Mouse (Mus musculus) layer of hippocampus, adult 9-10 months (tissue): ENCODE results near the gene Il33.

Experiments used
- DNase-seq: peaks from one replicate; pipeline ENCODE4 v3.0.0; 2022; ENCODE audit warnings: low spot score

Gene Il33

GRCm38 (mm10) chr19:29924638-29925258 is at the start of gene Il33:
Gene Il33 (plus strand): TSS chr19:29925114.
- peak; percentile 48 for DNase-seq

- DNase-seq: no peak
Observed at GRCm38 (mm10) chr19:29877422-29878291, 47.3 kb upstream of the Il33 start.

- no peak for DNase-seq
Observed at GRCm38 (mm10) chr19:29878896-29879504, 45.9 kb upstream of the Il33 start.

- no peak for DNase-seq
Observed at GRCm38 (mm10) chr19:29880918-29881317, 44.0 kb upstream of the Il33 start.

- no peak for DNase-seq
Observed at GRCm38 (mm10) chr19:29882696-29883095, 42.2 kb upstream of the Il33 start.

- DNase-seq: no peak
Observed at GRCm38 (mm10) chr19:29885548-29885947, 39.4 kb upstream of the Il33 start.

- DNase-seq: no peak
Observed at GRCm38 (mm10) chr19:29887476-29887875, 37.4 kb upstream of the Il33 start.

GRCm38 (mm10) chr19:29888946-29889345 is 36.0 kb upstream of the Il33 start:
- no peak for DNase-seq

- no peak for DNase-seq
Observed at GRCm38 (mm10) chr19:29891981-29892380, 32.9 kb upstream of the Il33 start.

- no peak for DNase-seq
Observed at GRCm38 (mm10) chr19:29892786-29893185, 32.1 kb upstream of the Il33 start.

GRCm38 (mm10) chr19:29893718-29894273 is 31.1 kb upstream of the Il33 start:
- DNase-seq: no peak

GRCm38 (mm10) chr19:29894381-29894780 is 30.5 kb upstream of the Il33 start:
- DNase-seq: no peak

- no peak for DNase-seq
Observed at GRCm38 (mm10) chr19:29895047-29895446, 29.9 kb upstream of the Il33 start.

- DNase-seq: no peak
Observed at GRCm38 (mm10) chr19:29900318-29900717, 24.6 kb upstream of the Il33 start.

GRCm38 (mm10) chr19:29902343-29903070 is 22.4 kb upstream of the Il33 start:
- DNase-seq: no peak

GRCm38 (mm10) chr19:29905896-29906295 is 19.0 kb upstream of the Il33 start:
- DNase-seq: no peak

GRCm38 (mm10) chr19:29909166-29909565 is 15.7 kb upstream of the Il33 start:
- no peak for DNase-seq

GRCm38 (mm10) chr19:29911919-29912318 is 13.0 kb upstream of the Il33 start:
- DNase-seq: no peak

GRCm38 (mm10) chr19:29917421-29917820 is 7.5 kb upstream of the Il33 start:
- no peak for DNase-seq

GRCm38 (mm10) chr19:29926101-29926755 is 1.3 kb downstream of the Il33 start:
- no peak for DNase-seq

GRCm38 (mm10) chr19:29930296-29930695 is 5.4 kb downstream of the Il33 start:
- no peak for DNase-seq
